Mouse (Mus musculus) monocyte, adult 5-6 weeks (primary cell): ENCODE data around the gene Gm11939. TPM values are rescaled to one million over a fixed set of nuclear protein-coding genes. Genes with fewer than 3 reads are reported as not detected.
"Not testable (repeated sequence)": the region's sequence is repeated elsewhere in the genome, so short reads cannot be mapped to it uniquely, and the experiment has no call there.

Experiments
- ATAC-seq: fragments of 153-309, 156-312 bp; replicated peaks from 2 replicates; pipeline ENCODE4 v1.8.0; 2017; ENCODE audit warnings: mild to moderate bottlenecking; ENCODE audit not compliant: low TSS enrichment, insufficient number of reproducible peaks, severe bottlenecking, poor library complexity, low FRiP score
- total RNA-seq: library from RNA; stranded (forward); fragments of 200-1000, 200-491, 200-594 nt; gene quantifications from 3 replicates; pipeline ENCODE4 v1.2.3, GENCODE M21; 2017

Gene Gm11939
- not detected in 3 replicates for total RNA-seq

DNA sequence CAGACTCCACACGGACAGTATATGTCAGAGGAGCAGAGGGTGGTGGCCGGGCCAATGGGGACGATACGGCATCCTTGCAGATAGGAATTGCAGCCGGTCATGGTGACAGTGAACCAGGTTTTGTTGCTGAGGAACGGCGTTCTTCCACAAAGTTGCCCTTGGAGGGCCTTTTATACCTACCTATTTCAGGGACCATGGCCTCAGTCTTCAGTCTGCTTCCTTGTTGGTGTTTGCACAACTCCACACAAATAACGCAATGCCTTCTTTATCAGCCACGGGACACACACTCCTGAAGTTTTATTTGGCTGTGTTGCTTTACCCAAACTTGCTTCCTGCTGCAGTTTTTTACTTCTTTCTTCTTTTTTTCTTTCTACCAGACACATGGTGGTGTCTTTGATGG, at the start of gene Gm11939:
Gene Gm11939, minus strand, starts transcription at position 101 of the 400 bp plus-strand sequence.
- ATAC-seq = no peak

DNA sequence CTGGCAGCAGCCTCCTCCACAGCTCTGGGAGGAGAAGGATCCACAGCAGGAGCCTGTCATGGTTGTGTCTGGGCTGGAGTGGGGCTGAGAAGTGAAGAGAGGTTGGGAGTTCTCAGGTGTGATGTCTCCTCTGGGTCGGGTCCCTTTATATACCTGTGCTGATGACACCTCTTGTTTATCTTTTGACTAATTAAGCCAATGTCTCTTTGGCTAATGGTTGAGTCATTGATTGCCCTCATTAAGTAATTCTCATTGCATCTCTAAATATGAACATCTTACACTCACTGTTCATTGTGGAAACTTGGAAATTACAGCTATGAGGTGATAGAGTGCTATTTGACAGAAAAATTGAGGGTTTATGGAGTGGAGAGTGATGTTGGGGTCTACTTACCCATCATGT, 43.9 kb upstream of the Gm11939 start, which contains the start of gene Gm11938:
Gene Gm11938, minus strand, starts transcription at position 101 of the 400 bp plus-strand sequence.
- ATAC-seq = not testable (repeated sequence)

GRCm38 (mm10) chr11:99597742-99598141, 38.5 kb upstream of the Gm11939 start, which contains the start of gene Krtap9-3:
Gene Krtap9-3, minus strand, starts transcription at chr11:99598105.
- not testable (repeated sequence) for ATAC-seq

DNA sequence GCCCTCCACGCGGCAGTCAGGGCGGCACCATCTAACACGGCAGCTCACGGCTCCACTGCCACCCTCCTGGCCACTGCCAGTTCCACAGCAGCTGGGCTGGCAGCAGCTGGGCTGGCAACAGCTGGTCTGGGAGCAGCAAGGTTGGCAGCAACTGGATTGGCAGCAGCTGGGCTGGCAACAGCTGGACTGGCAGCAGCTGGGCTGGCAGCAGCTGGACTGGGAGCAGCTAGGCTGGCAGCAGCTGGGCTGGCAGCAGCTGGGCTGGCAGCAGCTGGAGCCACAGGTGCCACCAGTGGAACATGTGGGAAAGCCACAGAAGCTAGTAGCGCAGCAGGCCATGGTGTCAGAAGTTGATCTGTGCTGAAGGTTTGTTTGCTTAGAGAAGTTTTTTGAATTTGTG, 31.7 kb upstream of the Gm11939 start, which contains the start of gene Krtap1-3:
Gene Krtap1-3, minus strand, starts transcription at position 359 of the 400 bp plus-strand sequence.
- ATAC-seq = no peak

DNA sequence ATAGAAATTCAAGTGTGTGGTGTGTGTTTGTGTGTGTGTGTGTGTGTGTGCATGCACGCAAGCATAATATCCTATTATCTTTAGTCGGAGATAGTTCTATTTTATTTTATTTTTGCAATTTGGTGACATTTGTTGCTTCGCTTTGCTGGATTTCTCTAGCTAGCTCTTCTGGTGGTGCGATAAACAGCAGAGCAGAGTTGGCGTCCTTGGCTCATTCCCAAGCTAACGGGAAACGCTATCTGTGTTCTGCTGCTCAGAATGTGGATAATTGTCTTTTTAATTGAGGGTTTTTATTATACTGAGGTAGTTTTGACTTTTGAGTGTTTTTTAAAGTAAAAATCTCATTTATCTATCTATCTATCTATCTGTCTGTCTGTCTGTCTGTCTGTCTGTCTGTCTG, 25.8 kb upstream of the Gm11939 start:
- no peak for ATAC-seq

GRCm38 (mm10) chr11:99583245-99583704, 24.0 kb upstream of the Gm11939 start, which contains the start of gene Krtap1-4:
Gene Krtap1-4, minus strand, starts transcription at chr11:99583654.
- no peak for ATAC-seq

DNA sequence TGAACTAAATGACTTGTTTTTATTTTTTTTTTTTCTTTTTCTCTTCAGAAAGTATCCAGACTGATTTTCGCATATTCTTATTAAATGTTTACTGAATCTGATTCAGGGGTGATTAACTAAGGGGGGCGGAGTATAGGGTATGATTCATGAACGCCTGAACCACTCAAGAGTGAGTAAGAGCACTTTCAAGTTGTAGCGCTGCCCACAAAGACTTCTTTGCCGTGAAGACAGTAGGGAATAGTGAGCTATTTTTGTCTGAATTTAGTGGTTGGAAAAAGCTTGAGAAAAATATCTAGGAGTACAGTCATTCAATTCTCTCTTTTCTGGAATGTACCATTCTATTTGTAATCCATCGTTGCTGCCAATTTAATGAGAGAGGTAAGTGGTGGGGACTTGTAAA, 22.3 kb upstream of the Gm11939 start:
- ATAC-seq = no peak

GRCm38 (mm10) chr11:99581051-99581450, 21.8 kb upstream of the Gm11939 start:
- no peak for ATAC-seq

DNA sequence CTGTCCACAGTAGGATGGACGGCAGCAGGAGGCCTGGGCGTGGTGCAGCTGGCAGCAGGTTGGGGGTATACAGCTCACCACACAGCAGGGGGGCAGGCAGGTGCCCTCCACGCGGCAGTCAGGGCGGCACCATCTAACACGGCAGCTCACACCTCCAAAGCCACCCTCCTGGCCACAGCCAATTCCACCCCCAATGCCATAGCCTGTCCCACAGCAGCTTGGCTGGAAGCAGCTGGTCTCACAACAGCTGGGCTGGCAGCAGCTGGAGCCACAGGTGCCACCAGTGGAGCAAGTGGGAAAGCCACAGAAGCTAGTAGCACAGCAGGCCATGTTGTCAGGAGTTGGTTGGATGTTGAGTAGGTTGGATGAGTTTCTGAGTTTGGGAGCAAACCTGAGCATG, 21.4 kb upstream of the Gm11939 start, which contains the start of gene Krtap1-5:
Gene Krtap1-5, minus strand, starts transcription at position 381 of the 400 bp plus-strand sequence.
- ATAC-seq = no peak

DNA sequence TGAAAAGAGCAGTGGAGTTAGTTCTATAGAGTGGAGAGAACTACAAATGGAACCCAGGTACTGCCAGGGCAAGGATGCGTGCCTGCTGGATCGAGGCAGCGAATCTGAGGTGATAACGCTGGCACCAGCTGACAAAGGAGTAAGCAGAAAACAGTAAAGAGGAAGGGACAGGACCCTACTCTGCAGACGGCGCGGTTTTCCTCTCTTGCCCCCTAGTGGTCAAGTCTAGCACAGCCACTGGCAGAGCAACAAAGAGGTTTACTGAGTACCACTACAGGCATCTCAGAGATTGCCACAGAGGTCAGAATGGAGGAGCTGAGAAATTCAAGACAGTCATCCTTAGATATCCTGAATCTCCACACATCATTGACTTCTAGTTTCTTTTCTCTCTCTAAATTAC, 14.8 kb upstream of the Gm11939 start:
- ATAC-seq = no peak

GRCm38 (mm10) chr11:99573164-99573563, 13.9 kb upstream of the Gm11939 start:
- no peak for ATAC-seq

- no peak for ATAC-seq
Observed at GRCm38 (mm10) chr11:99566530-99566929, 7.3 kb upstream of the Gm11939 start, which contains the start of gene Krtap3-1. Gene Krtap3-1, minus strand, starts transcription at chr11:99566630.

DNA sequence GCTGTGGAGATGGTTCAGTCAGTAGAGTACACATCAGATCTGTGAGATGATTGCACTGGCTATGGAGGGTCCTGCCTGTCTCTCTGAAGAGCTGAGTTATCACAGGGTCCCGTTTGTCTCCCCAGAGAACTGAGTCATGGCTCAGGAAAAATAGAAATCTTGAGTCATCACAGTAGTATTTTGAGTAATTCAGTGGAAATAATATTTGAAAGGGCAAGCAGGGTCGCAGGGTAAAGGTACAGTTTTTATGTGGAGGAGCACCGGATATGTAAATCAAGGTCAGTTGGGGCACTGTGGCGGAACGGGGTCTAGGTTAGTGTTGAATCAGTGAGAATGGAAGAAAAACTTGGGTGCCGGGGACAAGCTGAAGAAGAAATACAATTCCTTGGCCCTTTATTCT, 3.3 kb upstream of the Gm11939 start:
- ATAC-seq = no peak

GRCm38 (mm10) chr11:99557976-99558745, 1.1 kb downstream of the Gm11939 start:
- ATAC-seq = no peak

- ATAC-seq = no peak
Observed at GRCm38 (mm10) chr11:99556753-99557152, 2.5 kb downstream of the Gm11939 start, which contains the start of gene Krtap3-2. Gene Krtap3-2, minus strand, starts transcription at chr11:99556853.

DNA sequence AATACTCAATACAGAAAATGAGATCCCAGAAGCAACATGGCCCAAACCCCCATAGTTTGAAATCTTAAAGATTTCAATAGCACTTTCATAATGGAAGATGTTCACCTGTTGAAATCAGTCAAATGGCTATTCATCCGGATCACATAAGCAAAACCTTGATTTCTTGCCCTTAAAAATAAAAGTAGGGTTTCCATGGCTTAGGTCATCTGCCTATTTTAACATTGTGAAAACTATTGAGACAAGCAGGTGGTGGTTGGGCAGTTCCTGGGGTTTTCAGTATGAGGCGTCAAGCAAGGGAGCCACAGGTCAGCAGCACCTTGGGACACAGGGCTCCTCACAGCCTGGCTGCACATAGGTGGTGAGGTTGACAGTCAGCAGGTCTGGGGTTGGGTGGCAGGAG, 3.1 kb downstream of the Gm11939 start:
- no peak for ATAC-seq

DNA sequence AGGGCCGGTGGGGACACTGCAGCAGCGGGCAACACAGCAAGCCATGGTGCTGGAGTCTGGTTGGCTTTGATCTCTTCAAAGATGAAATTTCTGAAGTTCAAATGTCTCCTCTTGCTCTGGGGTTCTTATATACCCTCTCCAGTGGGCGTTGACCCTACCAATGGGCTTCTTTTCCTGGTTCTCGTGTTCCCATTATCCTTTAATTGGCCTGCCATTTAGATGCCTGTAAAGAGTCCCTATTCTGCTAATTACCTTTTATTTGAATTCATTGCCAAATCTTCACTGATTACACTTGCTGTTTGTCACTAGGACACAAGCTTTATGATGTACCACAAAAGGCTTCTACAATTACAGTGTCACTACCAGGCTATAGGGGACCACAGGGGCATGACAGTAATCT, 8.5 kb downstream of the Gm11939 start, which contains the start of gene Krtap3-3:
Gene Krtap3-3, minus strand, starts transcription at position 101 of the 400 bp plus-strand sequence.
- no peak for ATAC-seq

DNA sequence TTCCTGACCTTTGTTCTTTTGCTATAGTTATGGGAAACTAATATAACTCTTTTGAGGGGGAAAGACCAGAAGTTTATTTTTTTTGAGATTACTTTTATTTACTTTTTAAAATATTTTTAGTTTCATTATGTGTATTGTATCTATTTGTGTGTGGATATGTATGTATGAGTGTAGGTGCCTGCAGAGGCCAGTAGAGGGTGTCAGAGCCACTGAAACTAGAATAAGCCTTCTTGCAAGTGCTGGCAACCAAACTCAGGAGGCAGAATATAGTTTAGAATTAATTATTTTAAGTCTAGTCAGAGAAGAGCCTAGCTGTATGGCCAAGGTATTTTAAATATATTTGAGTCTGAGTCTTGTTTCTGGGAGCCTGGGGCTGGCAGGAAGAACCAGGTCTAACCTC, 11.4 kb downstream of the Gm11939 start:
- ATAC-seq = no peak

DNA sequence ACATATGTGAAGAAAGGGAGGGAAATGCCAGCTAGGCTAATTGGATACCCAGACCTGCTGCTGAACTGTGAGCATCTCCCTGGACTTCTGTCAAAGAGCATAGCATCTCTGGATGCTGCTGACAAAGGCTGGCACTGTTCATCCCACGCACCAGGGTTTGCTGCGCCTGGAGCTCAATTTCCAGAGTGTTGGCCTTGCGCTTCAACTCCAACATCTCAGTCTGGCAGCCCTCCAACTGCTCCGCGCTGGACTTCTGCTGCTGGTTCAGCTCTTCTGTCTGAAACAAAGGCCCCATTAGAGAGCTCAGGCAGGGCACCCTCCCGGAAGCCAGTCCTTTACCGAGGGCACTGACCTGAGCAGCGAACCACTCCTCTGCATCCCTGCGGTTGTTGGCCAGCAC, 19.5 kb downstream of the Gm11939 start:
- ATAC-seq = no peak
